Mouse (Mus musculus): ENCODE measurements around the gene Gm17334. TPM values are rescaled to one million over a fixed set of nuclear protein-coding genes. Genes with fewer than 3 reads are reported as not detected.
A peak's percentile ranks its signal among the peaks of the same experiment; 100 is the strongest.

Gm17334 gene
- polyA plus RNA-seq, 1 experiment from 2014 or later: 0.26 TPM

GRCm38 (mm10) chr11:53778455-53778854, 5.5 kb upstream of the Gm17334 start:
- peaks cover 13% of the 10 kb centered on the region for H3K4me1 ChIP-seq (replicated peaks)
- ATAC-seq: no peak
- no peaks in the 10 kb centered on the region for H3K9me3 ChIP-seq
- H3K4me3 ChIP-seq (replicated peaks): no peak overlapping the region
- H3K4me2 ChIP-seq (replicated peaks): no peak overlapping the region
- no peak overlapping the region for H3K9ac ChIP-seq
- 77% methylated on average over 5 of the region's 5 CpGs for WGBS
- H3K27ac ChIP-seq: no peak overlapping the region
- H3K27me3 ChIP-seq (replicated peaks): no peaks in the 10 kb centered on the region
- H3K36me3 ChIP-seq: peaks cover 34% of the 10 kb centered on the region

DNA sequence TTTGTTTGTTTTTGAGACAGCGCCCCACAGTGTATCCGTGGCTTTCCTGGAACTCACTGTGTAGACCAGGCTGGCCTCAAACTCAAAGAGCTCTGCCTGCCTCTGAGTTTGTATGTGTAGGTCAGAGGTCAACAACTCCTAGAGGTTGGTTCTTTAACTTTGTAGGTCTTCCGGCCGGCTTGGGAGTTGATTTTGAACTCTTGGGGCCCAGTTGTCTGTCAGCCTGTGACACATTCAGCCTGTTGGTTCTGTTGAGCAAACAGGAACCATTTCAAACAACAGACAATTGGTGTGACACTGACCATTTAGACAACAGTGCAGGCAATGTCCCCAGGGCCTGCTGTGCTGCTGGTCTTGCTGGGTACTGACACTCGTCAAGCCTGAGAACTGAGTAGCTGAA, 4.7 kb upstream of the Gm17334 start:
- Histone ChIP-seq H3K4me3 (replicated peaks) (no peak overlapping the region), H3K36me3 (peaks cover 38% of the 10 kb centered on the region)
- 68% methylated on average over 5 of the region's 5 CpGs for WGBS

GRCm38 (mm10) chr11:53774659-53775255, 1.8 kb upstream of the Gm17334 start:
- H3K9ac ChIP-seq: no peak overlapping the region
- H3K4me3 ChIP-seq (replicated peaks): no peak overlapping the region
- no peaks in the 10 kb centered on the region for H3K9me3 ChIP-seq
- no peak overlapping the region for H3K27ac ChIP-seq
- no peaks in the 10 kb centered on the region for H3K27me3 ChIP-seq (replicated peaks)
- H3K36me3 ChIP-seq: peaks cover 38% of the 10 kb centered on the region
- H3K4me2 ChIP-seq (replicated peaks): no peak overlapping the region
- WGBS: 86% methylated on average over 13 of the region's 13 CpGs
- H3K4me1 ChIP-seq (replicated peaks): peaks cover 16% of the 10 kb centered on the region; the same call in 1 of the 2 replicates
- no peak for ATAC-seq

More for the DNA sequence above, 4.7 kb upstream of the Gm17334 start:
- no peak overlapping the region for H3K27ac ChIP-seq
- H3K27me3 ChIP-seq (replicated peaks): no peaks in the 10 kb centered on the region
- H3K4me1 ChIP-seq (replicated peaks): peaks cover 13% of the 10 kb centered on the region
- no peaks in the 10 kb centered on the region for H3K9me3 ChIP-seq
- H3K9ac ChIP-seq: no peak overlapping the region
- no peak overlapping the region for H3K4me2 ChIP-seq (replicated peaks)
- no peak for ATAC-seq

DNA sequence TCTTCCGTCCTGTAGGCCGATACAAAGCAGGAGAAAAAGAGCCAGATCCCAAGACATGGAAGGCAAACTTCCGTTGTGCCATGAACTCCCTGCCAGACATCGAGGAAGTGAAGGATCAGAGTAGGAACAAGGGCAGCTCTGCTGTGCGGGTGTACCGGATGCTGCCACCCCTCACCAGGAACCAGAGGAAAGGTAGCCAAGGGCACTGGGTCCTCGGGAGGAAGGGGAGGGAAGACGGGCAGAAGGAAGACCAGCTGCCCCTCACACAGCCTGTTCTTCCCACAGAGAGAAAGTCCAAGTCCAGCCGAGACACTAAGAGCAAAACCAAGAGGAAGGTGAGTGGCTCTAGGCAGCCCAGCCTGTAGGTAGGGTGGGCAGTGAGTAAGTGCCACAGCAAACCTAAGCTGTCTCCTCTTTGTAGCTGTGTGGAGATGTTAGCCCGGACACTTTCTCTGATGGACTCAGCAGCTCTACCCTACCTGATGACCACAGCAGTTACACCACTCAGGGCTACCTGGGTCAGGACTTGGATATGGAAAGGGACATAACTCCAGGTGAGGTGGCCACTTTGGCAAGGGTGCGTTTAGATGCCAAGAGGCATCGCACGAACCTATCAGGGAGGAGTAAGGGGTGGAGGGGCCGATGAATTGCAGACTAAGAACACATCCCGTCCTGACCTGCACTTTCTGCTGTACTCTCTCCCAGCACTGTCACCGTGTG, 814 bp upstream of the Gm17334 start:
- ATAC-seq: no peak
- Histone ChIP-seq H3K9me3 (no peaks in the 10 kb centered on the region), H3K4me1 (replicated peaks) (peaks cover 17% of the 10 kb centered on the region), H3K27ac (no peak overlapping the region), H3K4me3 (replicated peaks) (no peak overlapping the region), H3K36me3 (peaks cover 36% of the 10 kb centered on the region), H3K9ac (no peak overlapping the region), H3K27me3 (replicated peaks) (no peaks in the 10 kb centered on the region), H3K4me2 (replicated peaks) (no peak overlapping the region)
- 93% methylated on average over 16 of the region's 16 CpGs for WGBS

DNA sequence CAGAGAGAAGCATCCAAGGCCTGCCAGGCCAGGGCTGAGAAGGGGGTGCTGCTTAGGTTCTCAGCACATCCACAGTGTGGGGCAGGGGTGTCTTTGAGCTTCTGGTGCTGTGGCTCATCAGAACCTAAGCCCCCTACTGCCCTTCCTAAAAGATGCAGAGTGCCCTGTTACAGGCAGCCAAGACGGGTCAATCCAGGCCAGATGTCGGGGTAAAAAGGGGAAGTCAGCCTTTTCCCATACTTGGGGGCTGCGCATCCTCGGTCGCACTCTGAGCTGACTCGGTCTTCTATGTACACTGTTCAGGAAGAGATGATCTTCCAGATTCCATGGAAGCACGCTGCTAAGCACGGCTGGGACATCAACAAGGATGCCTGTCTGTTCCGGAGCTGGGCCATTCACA, 451 bp downstream of the Gm17334 start:
- Histone ChIP-seq H3K36me3 (peaks cover 35% of the 10 kb centered on the region), H3K4me1 (replicated peaks) (peaks cover 17% of the 10 kb centered on the region), H3K9ac (no peak overlapping the region), H3K27me3 (replicated peaks) (no peaks in the 10 kb centered on the region), H3K4me3 (replicated peaks) (no peak overlapping the region), H3K27ac (no peak overlapping the region), H3K9me3 (no peaks in the 10 kb centered on the region), H3K4me2 (replicated peaks) (0 out of 2 replicates have a peak overlapping the region, but pooled peaks have one; percentile 11)
- 85% methylated on average over 9 of the region's 9 CpGs for WGBS
- ATAC-seq: no peak

- H3K4me2 ChIP-seq (replicated peaks): peak overlapping the region; percentile 75
- no peaks in the 10 kb centered on the region for H3K9me3 ChIP-seq
- peak overlapping the region; percentile 89 for H3K4me3 ChIP-seq (replicated peaks)
- H3K27me3 ChIP-seq (replicated peaks): no peaks in the 10 kb centered on the region
- ATAC-seq: no peak
- peak overlapping the region; percentile 88; the same call in 1 of the 2 replicates for H3K9ac ChIP-seq
- peaks cover 28% of the 10 kb centered on the region for H3K36me3 ChIP-seq
- no peak overlapping the region for H3K27ac ChIP-seq
- peaks cover 17% of the 10 kb centered on the region for H3K4me1 ChIP-seq (replicated peaks)
- 62% methylated on average over 11 of the region's 11 CpGs for WGBS
These were observed 1.8 kb downstream of the Gm17334 start for GRCm38 (mm10) chr11:53771001-53771744.

DNA sequence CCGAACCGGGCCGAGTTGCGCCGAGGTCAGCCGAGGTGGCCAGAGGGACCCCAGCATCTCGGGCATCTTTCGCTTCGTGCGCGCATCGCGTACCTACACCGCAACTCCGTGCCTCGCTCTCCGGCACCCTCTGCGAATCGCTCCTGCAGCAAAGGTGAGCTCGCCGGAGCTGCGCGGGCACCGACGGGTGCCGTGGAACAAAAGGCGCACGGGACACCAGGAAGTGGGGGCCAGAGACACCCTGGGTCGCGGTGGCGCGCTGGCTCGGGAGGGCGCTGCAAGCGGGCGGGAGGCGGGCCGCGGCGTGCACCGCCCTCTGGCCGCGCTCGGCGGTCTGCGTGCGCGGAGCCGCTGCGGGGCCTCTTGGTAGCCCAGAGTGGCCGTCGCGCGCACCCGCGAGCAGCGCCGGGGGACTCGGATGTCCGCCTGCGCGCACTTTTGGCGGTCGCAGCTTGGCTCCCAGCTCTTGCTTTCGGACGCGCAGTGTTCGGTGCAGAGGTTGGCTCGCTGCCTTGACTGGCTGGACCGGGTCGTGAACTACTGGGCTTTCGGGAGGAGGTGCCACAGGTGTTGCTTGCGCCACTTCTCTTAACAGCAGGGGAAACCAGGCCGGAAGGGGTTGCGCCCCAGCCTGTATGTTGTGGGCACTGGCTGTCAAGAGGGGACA, 2.7 kb downstream of the Gm17334 start:
- Histone ChIP-seq H3K27ac (peak overlapping the region; percentile 89), H3K4me3 (replicated peaks) (peak overlapping the region; percentile 89), H3K9me3 (no peaks in the 10 kb centered on the region), H3K36me3 (peaks cover 20% of the 10 kb centered on the region), H3K9ac (peak overlapping the region; percentile 88), H3K27me3 (replicated peaks) (no peaks in the 10 kb centered on the region), H3K4me2 (replicated peaks) (peak overlapping the region; percentile 75), H3K4me1 (replicated peaks) (peaks cover 17% of the 10 kb centered on the region)
- ATAC-seq: peak; percentile 86
- WGBS: under 1% methylated on average over 73 of the region's 75 CpGs

GRCm38 (mm10) chr11:53769760-53770124, 3.2 kb downstream of the Gm17334 start, which contains the start of gene Irf1:
Gene Irf1 (plus strand): TSS chr11:53770014.
- Histone ChIP-seq H3K4me1 (replicated peaks) (peaks cover 19% of the 10 kb centered on the region), H3K9ac (peak within 1 kb of the TSS; percentile 88), H3K27ac (peak within 1 kb of the TSS; percentile 89), H3K4me3 (replicated peaks) (peak within 1 kb of the TSS; percentile 89), H3K4me2 (replicated peaks) (peak within 1 kb of the TSS; percentile 75), H3K27me3 (replicated peaks) (no peaks in the 10 kb centered on the region), H3K9me3 (no peaks in the 10 kb centered on the region), H3K36me3 (peaks cover 15% of the 10 kb centered on the region)
- peak; percentile 94 for ATAC-seq
- WGBS: under 1% methylated on average over 40 of the region's 40 CpGs

DNA sequence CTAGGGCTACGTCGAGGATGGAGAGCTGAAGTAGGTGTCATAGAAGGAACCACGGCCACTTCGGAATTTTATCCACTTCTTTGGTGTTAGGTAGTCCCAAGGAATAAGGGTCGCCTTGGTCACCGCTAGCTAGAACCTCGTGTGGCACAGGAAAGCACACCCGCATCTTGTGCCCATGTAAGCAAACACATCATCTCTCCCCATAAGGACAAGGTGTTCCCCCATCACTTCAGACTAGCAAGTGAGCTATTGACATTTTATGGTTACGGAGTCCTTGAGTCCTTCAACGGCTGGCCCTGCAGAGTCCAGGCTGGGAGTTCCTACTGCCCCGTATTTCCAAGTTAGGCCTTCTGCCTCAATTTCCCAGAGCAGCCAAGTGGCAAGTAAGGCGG, 3.8 kb downstream of the Gm17334 start:
- H3K36me3 ChIP-seq: peaks cover 10% of the 10 kb centered on the region
- peaks cover 25% of the 10 kb centered on the region for H3K4me1 ChIP-seq (replicated peaks)
- H3K9me3 ChIP-seq: no peaks in the 10 kb centered on the region
- ATAC-seq: no peak
- no peaks in the 10 kb centered on the region for H3K27me3 ChIP-seq (replicated peaks)
- peak overlapping the region; percentile 89 for H3K4me3 ChIP-seq (replicated peaks)
- H3K27ac ChIP-seq: 0 out of 2 replicates have a peak overlapping the region, but pooled peaks have one; percentile 20
- WGBS: 56% methylated on average over 12 of the region's 12 CpGs
- peak overlapping the region; percentile 75 for H3K4me2 ChIP-seq (replicated peaks)
- H3K9ac ChIP-seq: peak overlapping the region; percentile 88; the same call in 1 of the 2 replicates

GRCm38 (mm10) chr11:53768422-53769184, 4.4 kb downstream of the Gm17334 start:
- no peak for ATAC-seq
- Histone ChIP-seq H3K4me1 (replicated peaks) (peaks cover 30% of the 10 kb centered on the region), H3K27me3 (replicated peaks) (no peaks in the 10 kb centered on the region), H3K9ac (no peak overlapping the region), H3K9me3 (no peaks in the 10 kb centered on the region), H3K4me3 (replicated peaks) (no peak overlapping the region), H3K4me2 (replicated peaks) (peak overlapping the region; percentile 75; the same call in 1 of the 2 replicates), H3K36me3 (peaks cover 5% of the 10 kb centered on the region), H3K27ac (no peak overlapping the region)
- WGBS: 78% methylated on average over 13 of the region's 13 CpGs

DNA sequence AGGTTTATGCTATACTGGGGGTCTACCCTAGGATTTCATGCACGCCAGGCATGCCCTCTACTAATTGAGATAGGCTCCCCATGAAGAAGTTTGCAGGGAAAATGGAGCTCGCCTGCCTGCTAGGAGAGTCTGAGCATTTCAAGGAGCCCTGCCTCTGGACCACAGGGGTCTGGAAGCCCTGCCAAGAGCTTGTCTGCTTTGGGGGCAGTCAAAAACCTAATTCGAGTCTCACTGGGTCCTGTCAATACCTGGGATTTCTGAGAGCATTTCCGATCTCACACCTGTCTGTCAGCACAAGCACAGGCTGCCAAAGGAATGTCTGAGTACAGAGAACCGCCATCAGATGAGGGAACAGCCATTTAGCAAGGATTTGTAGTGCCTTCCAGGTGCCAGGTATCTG, 8.4 kb downstream of the Gm17334 start:
- peak overlapping the region; percentile 98 for H3K27ac ChIP-seq
- ATAC-seq: no peak
- 63% methylated on average over 5 of the region's 5 CpGs for WGBS

More for the DNA sequence above, 8.4 kb downstream of the Gm17334 start:
- Histone ChIP-seq H3K27me3 (replicated peaks) (no peaks in the 10 kb centered on the region), H3K9ac (no peak overlapping the region), H3K4me1 (replicated peaks) (peaks cover 54% of the 10 kb centered on the region), H3K36me3 (no peaks in the 10 kb centered on the region), H3K4me2 (replicated peaks) (no peak overlapping the region), H3K4me3 (replicated peaks) (no peak overlapping the region), H3K9me3 (no peaks in the 10 kb centered on the region)
